Mouse (Mus musculus): ENCODE measurements around the gene Ptprt. TPM values are rescaled to one million over a fixed set of nuclear protein-coding genes. Genes with fewer than 3 reads are reported as not detected.

Ptprt gene
- total RNA-seq, 2 experiments from 2014 or later: 0.46 to 0.59 TPM

DNA sequence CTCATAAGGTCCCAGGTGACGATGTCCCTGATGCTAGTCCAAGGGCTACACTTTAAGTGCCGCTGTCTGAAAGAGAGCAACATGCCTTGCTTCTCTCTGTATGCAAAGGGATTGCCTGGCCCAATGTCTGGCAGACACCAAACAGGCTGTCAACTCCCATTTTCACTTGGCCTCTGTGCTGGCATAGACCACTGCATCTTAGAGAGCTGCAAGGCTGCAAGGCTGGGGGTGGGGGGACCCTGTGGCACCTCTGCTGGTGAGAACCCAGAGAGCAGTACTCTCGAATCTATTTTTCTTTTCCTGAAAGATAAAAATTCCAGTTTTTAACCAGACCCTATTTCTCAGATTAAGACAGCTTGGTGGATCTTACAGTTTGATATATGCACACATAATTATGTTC is 69.6 kb downstream of the Ptprt start:
- DNase-seq: no peak

GRCm38 (mm10) chr2:162581651-162582050 is 79.3 kb downstream of the Ptprt start:
- DNase-seq: no peak

GRCm38 (mm10) chr2:162577819-162578218 is 83.1 kb downstream of the Ptprt start:
- DNase-seq: no peak

DNA sequence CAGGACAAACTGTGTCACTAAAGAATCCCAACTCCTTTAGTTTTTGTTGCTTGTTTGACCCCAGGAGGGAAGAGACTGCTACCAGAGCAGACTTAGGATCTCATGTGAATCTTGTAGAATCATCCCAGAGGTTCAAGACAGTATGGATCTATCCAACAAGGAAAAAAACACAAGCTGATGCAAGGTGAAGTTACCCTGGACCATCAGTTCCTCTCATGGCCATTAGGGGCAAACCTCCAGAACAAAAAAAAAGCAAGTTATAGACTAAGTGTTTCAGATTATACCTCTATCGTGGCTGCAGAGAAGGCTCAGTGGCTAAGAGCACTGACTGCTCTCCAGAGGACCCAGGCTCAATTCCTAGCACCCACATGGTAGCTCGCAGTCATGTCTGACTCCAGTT is 88.1 kb downstream of the Ptprt start:
- DNase-seq: no peak

- DNase-seq: no peak
These were observed 89.9 kb downstream of the Ptprt start for GRCm38 (mm10) chr2:162571037-162571436.

DNA sequence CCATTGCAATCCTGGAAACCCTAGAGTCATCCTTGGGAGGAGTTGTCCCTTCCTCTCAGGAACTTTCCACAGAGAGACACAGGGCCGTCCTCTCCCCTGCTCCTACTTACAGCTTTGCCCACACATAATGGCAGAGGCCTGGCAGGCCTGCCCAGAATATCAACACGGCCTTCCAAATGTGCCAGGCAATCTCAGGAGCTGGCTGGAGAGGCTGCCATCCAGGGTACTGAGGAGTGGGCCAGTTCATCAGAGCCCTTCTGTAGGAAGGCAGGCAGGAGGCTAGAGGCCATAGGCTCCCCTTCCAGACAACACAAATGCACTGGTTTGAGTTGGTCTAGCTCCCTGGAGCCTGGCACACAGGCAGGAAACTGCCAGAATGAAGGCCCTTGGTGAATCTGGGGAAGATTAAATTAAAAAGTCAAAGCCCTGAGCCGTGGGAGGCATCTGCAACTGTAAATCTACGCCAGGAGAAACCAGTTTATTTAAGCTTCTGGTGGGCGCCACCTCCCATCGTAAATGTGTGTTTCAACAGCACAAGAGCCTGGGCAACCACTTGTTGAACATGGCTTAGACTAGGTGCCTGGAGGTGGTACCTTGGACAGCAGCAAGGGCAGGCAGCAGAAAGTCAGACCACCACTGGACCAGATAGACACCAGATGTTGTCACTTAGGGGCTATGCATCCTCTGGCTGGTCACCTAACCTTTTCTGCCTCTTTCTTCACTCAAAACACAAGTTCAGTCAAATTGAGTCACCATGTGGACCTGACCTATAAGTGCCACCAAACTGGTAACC is 92.4 kb downstream of the Ptprt start:
- DNase-seq: no peak

DNA sequence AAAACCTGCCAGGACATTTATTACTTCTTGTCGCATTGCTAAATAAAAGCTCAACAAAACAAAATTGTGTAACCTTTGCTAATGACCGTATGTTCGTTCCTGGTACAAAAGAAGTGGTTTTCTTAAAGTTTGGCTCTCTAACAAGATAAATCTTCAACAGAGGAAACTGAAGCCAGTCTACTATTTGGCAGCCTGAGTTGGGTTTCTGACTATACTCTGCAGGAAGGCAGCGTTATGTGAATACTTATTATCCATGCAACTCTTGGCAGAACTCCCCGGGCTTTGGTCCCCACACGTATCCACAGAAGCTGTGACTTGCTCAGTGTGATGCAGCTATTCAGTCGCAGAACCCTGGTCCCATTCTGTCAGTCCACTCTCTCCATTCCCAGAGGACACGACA is 112.6 kb downstream of the Ptprt start:
- no peak for DNase-seq

- no peak for DNase-seq
These were observed 129.3 kb downstream of the Ptprt start for GRCm38 (mm10) chr2:162531638-162532037.

- no peak for DNase-seq
These were observed 132.0 kb downstream of the Ptprt start for GRCm38 (mm10) chr2:162528911-162529310.

DNA sequence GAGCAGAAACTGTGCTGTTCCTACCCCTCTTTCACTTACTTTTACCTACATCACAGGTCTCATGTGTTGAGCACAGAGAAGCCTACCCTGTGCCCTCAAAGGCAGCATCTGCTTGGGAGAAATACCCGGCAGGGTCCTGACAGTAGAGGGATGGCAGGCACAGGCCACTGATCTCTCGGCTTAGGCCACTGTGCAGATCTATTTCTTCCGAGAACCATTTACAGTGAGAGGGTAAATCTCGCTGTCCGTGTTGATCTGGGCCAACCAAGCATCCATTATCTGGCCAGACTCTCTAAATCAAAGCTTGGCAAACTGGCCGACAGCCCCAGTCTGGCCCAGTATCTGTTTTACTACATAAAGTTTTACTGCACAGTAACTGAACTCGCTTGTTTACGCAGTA is 145.0 kb downstream of the Ptprt start:
- DNase-seq: no peak

GRCm38 (mm10) chr2:162513072-162513471 is 147.9 kb downstream of the Ptprt start:
- DNase-seq: no peak

DNA sequence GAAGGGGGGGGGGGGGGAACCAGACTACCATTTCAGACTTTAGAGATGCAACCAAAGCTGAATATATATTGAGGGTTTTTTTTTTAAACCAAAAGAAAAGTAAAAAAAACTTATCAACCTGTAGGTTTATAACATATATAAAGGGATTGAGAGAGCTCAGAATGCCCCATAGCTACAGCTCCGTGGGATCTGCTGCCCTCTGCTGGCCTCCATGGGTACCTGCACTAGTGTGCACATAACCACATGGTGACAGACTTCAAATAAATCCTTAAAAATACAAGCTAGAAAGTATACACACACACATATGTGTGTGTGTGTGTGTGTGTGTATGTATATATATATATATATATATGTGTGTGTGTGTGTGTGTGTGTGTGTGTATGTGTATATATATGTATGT is 148.9 kb downstream of the Ptprt start:
- no peak for DNase-seq

GRCm38 (mm10) chr2:162509016-162509415 is 151.9 kb downstream of the Ptprt start:
- DNase-seq: no peak

GRCm38 (mm10) chr2:162507664-162508063 is 153.3 kb downstream of the Ptprt start:
- no peak for DNase-seq

DNA sequence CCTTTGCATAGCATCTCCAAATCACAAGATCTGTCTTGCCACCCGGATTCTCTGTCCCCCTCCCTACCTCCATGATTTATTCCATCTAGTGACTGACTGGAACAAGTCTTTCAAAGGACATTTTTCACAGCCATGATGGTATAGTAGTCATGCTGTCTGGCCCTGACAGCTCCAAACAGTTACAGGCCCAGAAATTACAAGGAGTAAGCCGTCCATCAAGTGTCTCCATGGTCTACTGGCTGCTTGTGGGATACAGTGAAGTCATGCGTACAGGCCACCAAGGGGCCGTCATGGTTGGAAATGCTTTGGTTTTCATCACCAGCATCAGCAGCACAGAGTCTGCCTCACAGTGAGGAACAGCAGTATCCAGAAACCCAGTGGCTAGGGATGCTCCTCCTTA is 156.1 kb downstream of the Ptprt start:
- DNase-seq: no peak

DNA sequence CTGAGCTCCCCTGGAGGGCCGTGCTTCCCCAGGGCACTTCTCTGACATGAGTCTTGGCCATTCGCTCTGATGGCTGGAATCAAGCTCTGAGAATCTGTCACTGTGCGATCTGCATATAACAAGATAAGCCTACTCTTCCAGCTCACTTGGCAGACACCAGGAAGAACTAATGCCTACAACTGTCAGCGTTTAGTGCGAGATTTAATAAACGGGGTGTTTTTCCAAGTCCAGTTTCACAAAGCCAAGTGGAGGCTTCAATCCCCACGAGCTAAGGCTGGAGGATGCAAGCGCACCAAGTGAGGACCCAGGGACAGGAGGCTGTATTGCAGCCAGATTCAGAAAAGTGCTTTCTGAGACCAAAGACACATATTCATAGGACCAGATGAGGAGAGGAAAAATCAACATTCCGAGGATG is 161.4 kb downstream of the Ptprt start:
- DNase-seq: no peak

DNA sequence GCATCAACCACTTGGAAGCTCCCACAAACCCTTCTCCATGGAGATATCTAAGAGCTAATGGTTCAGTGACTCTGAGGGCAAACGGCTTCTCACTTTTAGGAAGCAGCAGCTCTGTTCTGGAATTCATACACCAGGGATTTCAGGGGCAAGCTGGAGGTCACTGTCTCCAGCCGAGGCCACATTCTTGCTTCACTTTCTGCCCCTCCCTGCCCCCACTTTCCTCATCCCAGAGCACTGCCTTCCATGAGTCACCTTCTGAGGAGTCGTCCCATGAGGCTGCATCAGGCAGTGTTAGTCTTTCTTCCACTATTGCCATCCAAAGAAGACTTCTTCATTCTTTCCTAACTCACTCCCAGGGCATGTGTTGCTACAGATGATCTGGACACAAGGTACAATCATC is 162.8 kb downstream of the Ptprt start:
- peak; percentile 12 for DNase-seq

DNA sequence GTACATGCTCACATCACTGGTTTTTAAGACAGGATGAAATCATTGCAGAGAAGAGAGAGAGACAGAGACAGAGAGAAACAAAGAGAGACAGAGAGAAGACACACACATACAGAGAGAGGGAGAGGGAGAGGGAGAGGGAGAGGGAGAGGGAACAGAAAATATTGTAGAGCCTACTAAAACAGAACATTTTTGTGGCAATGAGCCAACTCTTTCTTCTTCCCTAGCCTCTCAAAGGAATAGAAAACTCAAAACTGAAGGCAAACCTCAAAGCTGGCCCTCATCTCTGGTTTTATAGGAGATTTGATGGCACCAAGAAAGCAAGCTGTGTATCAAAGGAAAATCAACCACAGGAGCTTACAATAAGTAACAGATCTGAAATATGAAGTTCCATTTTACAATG is 176.9 kb downstream of the Ptprt start:
- no peak for DNase-seq

GRCm38 (mm10) chr2:162443106-162443505 is 217.8 kb downstream of the Ptprt start:
- no peak for DNase-seq

DNA sequence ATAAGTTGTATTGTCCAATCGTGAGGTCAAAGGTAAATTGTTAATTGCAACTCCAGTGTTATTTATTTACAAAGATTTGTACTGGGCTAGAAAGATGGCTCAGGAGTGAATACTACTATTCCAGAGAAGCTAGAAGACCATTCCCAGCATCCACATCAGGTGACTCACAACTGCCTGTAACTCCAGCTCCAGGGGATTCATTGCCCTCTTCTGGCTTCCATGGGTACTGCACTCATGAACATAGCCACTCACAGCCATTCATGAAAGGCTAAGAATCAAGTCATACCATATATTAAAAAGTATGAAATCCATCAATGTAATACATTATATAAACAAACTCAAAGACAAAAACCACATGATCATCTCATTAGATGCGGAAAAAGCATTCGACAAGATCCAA is 224.3 kb downstream of the Ptprt start:
- DNase-seq: no peak

DNA sequence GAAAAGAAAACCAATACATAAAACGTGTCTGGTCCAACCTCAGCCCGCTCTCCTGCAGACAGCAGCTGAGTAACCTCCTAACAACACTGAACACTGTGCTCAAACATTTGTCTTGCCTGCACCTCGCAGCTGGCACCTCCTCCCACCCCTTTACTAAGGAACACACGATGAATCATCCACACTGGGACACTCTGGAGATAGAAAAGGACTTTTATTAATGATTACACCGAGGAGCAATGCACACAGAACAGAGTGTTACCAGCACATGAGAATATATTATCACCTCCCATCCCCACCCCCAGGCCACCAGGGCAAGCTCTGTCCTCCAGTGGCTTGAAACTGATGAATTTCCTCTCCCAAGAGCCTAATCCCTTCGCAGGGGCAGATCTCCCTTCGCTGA is 230.8 kb downstream of the Ptprt start:
- DNase-seq: no peak

- DNase-seq: no peak
These were observed 234.8 kb downstream of the Ptprt start for GRCm38 (mm10) chr2:162426114-162426513.

GRCm38 (mm10) chr2:162418181-162418580 is 242.8 kb downstream of the Ptprt start:
- DNase-seq: no peak

DNA sequence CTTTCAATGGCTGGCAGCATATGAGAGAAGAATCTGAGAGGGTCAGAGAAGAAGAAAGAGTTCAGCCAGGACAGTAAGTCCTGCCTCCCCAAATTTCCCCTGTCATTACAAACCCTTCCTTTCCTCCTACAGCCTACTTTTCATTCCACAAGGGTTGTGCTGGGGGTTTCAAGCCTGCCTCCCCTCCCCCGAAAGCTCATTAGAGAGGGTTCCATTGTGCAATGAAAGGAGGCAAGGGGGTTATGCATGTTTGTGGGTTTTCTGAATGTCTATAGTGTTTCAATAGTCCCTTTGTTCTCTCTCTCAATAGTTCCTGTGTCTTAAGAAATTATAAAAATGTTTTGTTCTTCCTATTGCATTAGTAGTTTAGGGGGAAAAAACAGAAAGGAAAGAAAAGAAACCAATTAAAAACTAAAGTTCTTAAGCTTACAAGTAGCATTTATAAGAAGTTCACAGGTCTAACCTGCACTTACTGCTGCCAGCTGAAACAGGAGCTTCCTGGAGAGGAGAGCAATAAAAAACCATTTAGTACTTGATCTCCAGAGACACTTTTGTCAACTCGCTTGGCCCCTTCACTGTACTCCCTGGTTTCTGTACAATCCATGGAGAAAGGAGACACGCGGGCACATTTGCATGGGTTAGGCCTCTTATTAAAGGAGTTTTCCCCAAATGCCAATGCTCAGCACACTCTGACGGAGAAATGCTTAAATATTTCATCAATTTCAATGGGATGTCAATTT is 247.7 kb downstream of the Ptprt start:
- DNase-seq: no peak
